ENCODE assay signal across 7 mouse cellular contexts in genomic region chr9:21238733-21239464, GRCm38 (mm10). TPM values are rescaled to one million over a fixed set of nuclear protein-coding genes. Genes with fewer than 3 reads are reported as not detected.
DNase-seq lines count a peak whose midpoint lies in the region; ATAC-seq and TF ChIP-seq lines count a peak whose summit lies in the region.

TSS of gene Keap1 (minus strand) at chr9:21239361.

- peak; percentile 88 for ATAC-seq in intestine, embryonic 16.5 days
- peak; percentile 90 for ATAC-seq in midbrain, embryonic 12.5 days (ENCODE audit: low FRiP score, low read depth)

- H3K4me1 ChIP-seq in intestine, embryonic 16.5 days (ENCODE audit: control insufficient read depth, insufficient read depth, low read length) = peaks cover 15% of the 10 kb centered on the region
- peaks cover 25% of the 10 kb centered on the region for H3K4me1 ChIP-seq in limb, embryonic 10.5 days
- peaks cover 21% of the 10 kb centered on the region for H3K4me1 ChIP-seq in midbrain, embryonic 12.5 days
- H3K4me1 ChIP-seq in small intestine, adult 2 months (ENCODE audit: control insufficient read depth, insufficient read depth, insufficient read length, low read length) = peaks cover 19% of the 10 kb centered on the region

- peaks cover 11% of the 10 kb centered on the region for H3K27me3 ChIP-seq in intestine, embryonic 16.5 days (replicated peaks; ENCODE audit: control insufficient read depth, insufficient read depth, low read length)
- peaks cover 33% of the 10 kb centered on the region for H3K27me3 ChIP-seq in limb, embryonic 10.5 days (ENCODE audit: low read depth, poor library complexity, severe bottlenecking)
- peaks cover 47% of the 10 kb centered on the region for H3K27me3 ChIP-seq in midbrain, embryonic 12.5 days
- H3K27me3 ChIP-seq in small intestine, adult 2 months (ENCODE audit: control insufficient read depth, insufficient read depth, low read length) = peaks cover 11% of the 10 kb centered on the region

- H3K4me3 ChIP-seq in intestine, embryonic 16.5 days (ENCODE audit: low read length) = peak within 1 kb of the TSS; percentile 92
- H3K4me3 ChIP-seq in limb, embryonic 10.5 days = peak within 1 kb of the TSS; percentile 97
- peak within 1 kb of the TSS; percentile 94 for H3K4me3 ChIP-seq in midbrain, embryonic 12.5 days
- H3K4me3 ChIP-seq in small intestine, adult 2 months (ENCODE audit: low read depth, low read length) = peak within 1 kb of the TSS; percentile 85

- peak within 1 kb of the TSS; percentile 81 for H3K4me2 ChIP-seq in intestine, embryonic 16.5 days (ENCODE audit: low read depth, low read length)
- peak within 1 kb of the TSS; percentile 83 for H3K4me2 ChIP-seq in midbrain, embryonic 12.5 days (replicated peaks)

- H3K9ac ChIP-seq in intestine, embryonic 16.5 days (ENCODE audit: low read depth, low read length) = peak within 1 kb of the TSS; percentile 100
- H3K9ac ChIP-seq in midbrain, embryonic 12.5 days (replicated peaks) = peak within 1 kb of the TSS; percentile 95

- peak within 1 kb of the TSS; percentile 94 for H3K27ac ChIP-seq in intestine, embryonic 16.5 days (ENCODE audit: low read length)
- peak within 1 kb of the TSS; percentile 98 for H3K27ac ChIP-seq in limb, embryonic 10.5 days
- H3K27ac ChIP-seq in midbrain, embryonic 12.5 days (replicated peaks) = peak within 1 kb of the TSS; percentile 86
- peak within 1 kb of the TSS; percentile 83 for H3K27ac ChIP-seq in small intestine, adult 2 months (ENCODE audit: insufficient read depth, low read depth, low read length)

- peak; percentile 62 for TF ChIP-seq POLR2A in small intestine, adult 2 months (IDR thresholded peaks at IDR 0.05; ENCODE audit: low read depth, low read length)

- DNase-seq in adrenal gland, adult 2 months = peak; percentile 93
- DNase-seq in embryo, embryonic 11.5 days (ENCODE audit: low read depth, low spot score) = peak; percentile 54
- peak; percentile 76 to 82 for DNase-seq in gastrocnemius, postnatal 4 days (ENCODE audit: low spot score in 2 of 2)
- peak; percentile 91 for DNase-seq in limb, embryonic 10.5 days (ENCODE audit: low spot score)

- WGBS in intestine, embryonic 16.5 days = under 1% methylated on average over 78 of the region's 90 CpGs
- under 1% methylated on average over 88 of the region's 90 CpGs for WGBS in limb, embryonic 10.5 days
- under 1% methylated on average over 87 of the region's 90 CpGs for WGBS in midbrain, embryonic 12.5 days
- under 1% methylated on average over 90 of the region's 90 CpGs for WGBS in small intestine, adult 2 months

- peaks cover 3% of the 10 kb centered on the region for H3K9me3 ChIP-seq in intestine, embryonic 16.5 days (ENCODE audit: control insufficient read depth, low read length)
- no peaks in the 10 kb centered on the region for H3K9me3 ChIP-seq in limb, embryonic 10.5 days (replicated peaks)
- H3K9me3 ChIP-seq in midbrain, embryonic 12.5 days = no peaks in the 10 kb centered on the region

- TF ChIP-seq CTCF in small intestine, adult 2 months (IDR thresholded peaks at IDR 0.05; ENCODE audit: extremely low read depth, insufficient read length, insufficient replicate concordance, low read depth, low read length) = no peak

- 0 out of 2 replicates have a peak, but pooled peaks cover 4% of the 10 kb centered on the region for H3K36me3 ChIP-seq in intestine, embryonic 16.5 days (ENCODE audit: control insufficient read depth, insufficient read depth, low read length)
- peaks cover 28% of the 10 kb centered on the region for H3K36me3 ChIP-seq in limb, embryonic 10.5 days
- H3K36me3 ChIP-seq in midbrain, embryonic 12.5 days = peaks cover 7% of the 10 kb centered on the region
- peaks cover 5% of the 10 kb centered on the region for H3K36me3 ChIP-seq in small intestine, adult 2 months (ENCODE audit: control insufficient read depth, insufficient read depth, low read length)

RNA-seq across cellular contexts. Expression of gene Keap1, which starts in this region (rescaled TPM):
- total RNA-seq in adrenal gland, adult 2 months (2021) = 10 to 100 TPM; 36.6 to 56.5 TPM
- polyA plus RNA-seq in adrenal gland, adult 2 months (2012; rRNA removed) = 132 and 142 TPM in 2 replicates
- 10 to 100 TPM; 52.2 to 55.0 TPM for total RNA-seq in gastrocnemius, postnatal 4 days (2021)
- polyA plus RNA-seq in intestine, embryonic 16.5 days (2015; fragmentation: Nextera tagmentation; extraction: Ambion mirVana) = 58.1 and 59.7 TPM in 2 replicates
- 50.4 and 61.7 TPM in 2 replicates for polyA plus RNA-seq in limb, embryonic 10.5 days (2016; fragmentation: Nextera tagmentation; extraction: Ambion mirVana)
- polyA plus RNA-seq in midbrain, embryonic 12.5 days (2016; fragmentation: Nextera tagmentation; extraction: Ambion mirVana) = 52.3 and 52.6 TPM in 2 replicates
- polyA plus RNA-seq in small intestine, adult 2 months (2012; rRNA removed) = 56.6 and 103 TPM in 2 replicates

Comparison
In these comparisons a context has a peak if more than half of its experiments do, and no peak if none do; other contexts are left out.
1. Peak in every context shown above with its lines: DNase-seq, ATAC-seq, H3K4me3 ChIP-seq and H3K27ac ChIP-seq.